Mouse (Mus musculus): ENCODE results near the gene Skil. TPM values are rescaled to one million over a fixed set of nuclear protein-coding genes. Genes with fewer than 3 reads are reported as not detected.
"Not testable (repeated sequence)": the region's sequence is repeated elsewhere in the genome, so short reads cannot be mapped to it uniquely, and the experiment has no call there.

The Skil gene
- total and polyA plus RNA-seq, 2 experiments from 2014 or later, result 22.7 to 51.3 TPM

DNA sequence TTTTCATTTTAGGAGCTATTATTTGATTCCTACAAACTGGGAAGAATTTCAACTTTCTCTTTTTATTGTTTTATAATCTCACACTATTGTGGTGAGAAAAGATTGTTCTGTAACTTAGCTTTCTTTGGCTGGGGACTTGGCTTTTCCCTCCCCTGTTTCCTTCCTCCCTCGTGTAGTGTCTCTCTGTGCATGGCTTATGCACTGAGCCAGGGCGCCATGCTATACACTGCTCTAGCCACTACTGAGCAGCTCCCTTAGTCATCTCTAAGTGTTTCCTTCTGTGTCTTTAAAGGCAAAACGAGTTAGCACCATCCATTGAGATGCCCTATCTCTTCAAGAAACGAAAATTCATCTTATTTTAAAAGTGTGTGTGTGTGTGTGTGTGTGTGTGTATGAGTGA lies 31.4 kb downstream of the Skil start:
- Histone ChIP-seq H3K4me3 (ENCODE audit: low read depth, low read length) (no peak overlapping the region), H3K27ac (ENCODE audit: low read depth, low read length) (no peak overlapping the region), H3K36me3 (ENCODE audit: insufficient read depth) (peaks cover 4% of the 10 kb centered on the region; the same call in 1 of the 2 replicates), H3K9ac (no peak overlapping the region), H3K4me1 (ENCODE audit: insufficient read depth) (no peaks in the 10 kb centered on the region), H3K9me3 (ENCODE audit: low read length) (no peaks in the 10 kb centered on the region), H3K4me2 (ENCODE audit: low read depth) (no peak overlapping the region), H3K27me3 (ENCODE audit: insufficient read depth, low read length) (no peaks in the 10 kb centered on the region)
- ATAC-seq (no peak), DNase-seq (no peak)
- no peak for TF ChIP-seq CTCF (IDR thresholded peaks at IDR 0.05; ENCODE audit: low read depth)
- 67% methylated on average over 4 of the region's 4 CpGs for WGBS

DNA sequence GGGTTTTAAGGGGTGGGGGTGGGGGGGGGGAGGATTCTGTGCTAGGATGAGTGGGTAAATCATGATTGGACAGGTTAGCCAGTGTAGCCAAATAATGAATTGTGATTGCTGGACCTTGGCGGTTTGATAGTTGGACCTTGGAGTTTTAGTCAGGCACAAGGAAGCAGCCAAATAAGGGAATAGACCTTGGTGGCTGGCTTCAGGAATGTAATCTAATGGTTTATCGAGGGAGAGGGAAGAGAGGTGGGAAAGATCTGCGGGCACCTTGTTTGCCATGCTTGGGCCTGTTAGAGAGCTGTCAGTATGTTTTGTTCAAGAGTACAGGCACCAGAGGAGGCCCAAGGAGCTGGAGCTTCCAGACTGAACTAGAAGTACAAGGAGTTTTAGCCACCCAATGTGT lies 32.0 kb downstream of the Skil start:
- H3K4me1 ChIP-seq (ENCODE audit: insufficient read depth), result no peaks in the 10 kb centered on the region
- no peak overlapping the region for H3K4me2 ChIP-seq (ENCODE audit: low read depth)
- 86% methylated on average over 3 of the region's 3 CpGs for WGBS
- no peak overlapping the region for H3K27ac ChIP-seq (ENCODE audit: low read depth, low read length)
- H3K9ac ChIP-seq, result no peak overlapping the region
- TF ChIP-seq CTCF (IDR thresholded peaks at IDR 0.05; ENCODE audit: low read depth), result no peak
- ATAC-seq (no peak), DNase-seq (no peak)
- H3K9me3 ChIP-seq (ENCODE audit: low read length), result no peaks in the 10 kb centered on the region
- H3K27me3 ChIP-seq (ENCODE audit: insufficient read depth, low read length), result no peaks in the 10 kb centered on the region
- H3K36me3 ChIP-seq (ENCODE audit: insufficient read depth), result peaks cover 2% of the 10 kb centered on the region; the same call in 1 of the 2 replicates
- no peak overlapping the region for H3K4me3 ChIP-seq (ENCODE audit: low read depth, low read length)

DNA sequence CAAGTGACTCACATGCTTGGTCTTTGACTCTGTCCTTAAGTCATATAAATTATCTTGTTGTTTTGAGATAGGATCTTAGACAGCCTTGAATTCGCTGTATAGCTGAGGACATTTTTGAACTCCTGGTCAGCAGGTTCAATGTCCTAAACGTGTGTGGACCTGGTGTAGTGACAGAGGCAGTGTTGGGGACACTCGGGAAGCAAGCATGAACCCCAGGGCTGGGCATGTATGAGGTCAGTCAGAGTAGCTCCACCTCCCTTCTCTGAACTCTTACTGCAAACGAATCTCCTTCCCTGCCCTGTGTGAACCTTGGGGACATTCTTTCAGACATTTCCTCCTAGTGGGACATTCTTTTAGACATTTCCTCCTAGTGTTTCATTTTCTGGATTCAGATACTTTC lies 34.9 kb downstream of the Skil start:
- Histone ChIP-seq H3K27ac (ENCODE audit: low read depth, low read length) (no peak overlapping the region), H3K9ac (no peak overlapping the region), H3K9me3 (ENCODE audit: low read length) (no peaks in the 10 kb centered on the region), H3K27me3 (ENCODE audit: insufficient read depth, low read length) (no peaks in the 10 kb centered on the region), H3K4me2 (ENCODE audit: low read depth) (no peak overlapping the region), H3K4me3 (ENCODE audit: low read depth, low read length) (no peak overlapping the region), H3K36me3 (ENCODE audit: insufficient read depth) (no peaks in the 10 kb centered on the region), H3K4me1 (ENCODE audit: insufficient read depth) (no peaks in the 10 kb centered on the region)
- DNase-seq, result no peak
- no peak for TF ChIP-seq CTCF (IDR thresholded peaks at IDR 0.05; ENCODE audit: low read depth)
- 59% methylated on average over 4 of the region's 4 CpGs for WGBS
- ATAC-seq, result no peak

DNA sequence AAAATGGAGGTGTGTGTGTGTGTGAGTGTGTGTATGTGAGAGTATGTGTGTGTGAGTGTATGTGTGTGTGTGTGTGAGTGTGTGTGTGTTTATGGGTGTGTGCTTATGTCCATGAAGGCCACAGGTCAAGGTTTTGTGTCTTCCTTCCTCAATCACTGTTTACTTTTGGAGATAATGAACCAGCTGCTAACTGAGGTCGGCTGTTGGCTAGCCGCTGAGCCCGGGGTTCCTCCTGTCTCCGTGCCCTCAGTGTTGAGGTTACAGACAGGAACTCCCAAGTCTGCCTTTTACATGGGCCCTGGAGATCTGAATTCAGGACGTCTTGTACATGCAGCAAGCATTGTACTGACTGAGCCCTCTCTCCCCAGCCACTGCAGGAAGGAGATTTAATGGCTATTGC lies 38.8 kb downstream of the Skil start:
- ATAC-seq (no peak), DNase-seq (no peak)
- H3K27ac ChIP-seq (ENCODE audit: low read depth, low read length), result no peak overlapping the region
- H3K36me3 ChIP-seq (ENCODE audit: insufficient read depth), result no peaks in the 10 kb centered on the region
- H3K27me3 ChIP-seq (ENCODE audit: insufficient read depth, low read length), result no peaks in the 10 kb centered on the region
- no peak overlapping the region for H3K4me2 ChIP-seq (ENCODE audit: low read depth)
- no peaks in the 10 kb centered on the region for H3K4me1 ChIP-seq (ENCODE audit: insufficient read depth)
- no peak overlapping the region for H3K4me3 ChIP-seq (ENCODE audit: low read depth, low read length)
- TF ChIP-seq CTCF (IDR thresholded peaks at IDR 0.05; ENCODE audit: low read depth), result no peak
- WGBS, result 77% methylated on average over 5 of the region's 5 CpGs
- no peak overlapping the region for H3K9ac ChIP-seq
- H3K9me3 ChIP-seq (ENCODE audit: low read length), result no peaks in the 10 kb centered on the region

DNA sequence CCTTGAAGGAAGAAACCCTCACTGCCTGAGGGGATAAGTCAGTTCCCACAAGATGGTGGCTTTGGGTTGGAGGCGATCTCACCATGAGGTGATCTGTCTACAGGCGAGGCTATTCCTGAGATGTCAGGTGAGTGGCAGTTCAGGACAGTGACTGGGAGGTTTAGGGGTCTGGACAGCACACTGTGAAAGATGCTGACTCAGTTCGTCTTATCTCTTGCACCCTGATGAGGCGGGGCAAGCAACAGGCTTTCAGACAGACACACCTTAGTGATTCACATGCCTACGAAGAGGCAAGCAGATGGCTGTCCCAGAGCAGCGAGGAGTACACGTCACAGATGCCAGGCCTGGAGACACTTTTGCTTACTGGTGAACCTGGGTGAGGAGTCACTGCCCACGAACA lies 39.4 kb downstream of the Skil start:
- Histone ChIP-seq H3K27me3 (ENCODE audit: insufficient read depth, low read length) (no peaks in the 10 kb centered on the region), H3K27ac (ENCODE audit: low read depth, low read length) (no peak overlapping the region), H3K9ac (no peak overlapping the region), H3K9me3 (ENCODE audit: low read length) (no peaks in the 10 kb centered on the region), H3K4me2 (ENCODE audit: low read depth) (no peak overlapping the region), H3K36me3 (ENCODE audit: insufficient read depth) (no peaks in the 10 kb centered on the region), H3K4me1 (ENCODE audit: insufficient read depth) (no peaks in the 10 kb centered on the region), H3K4me3 (ENCODE audit: low read depth, low read length) (no peak overlapping the region)
- DNase-seq, result no peak
- no peak for TF ChIP-seq CTCF (IDR thresholded peaks at IDR 0.05; ENCODE audit: low read depth)
- 86% methylated on average over 8 of the region's 8 CpGs for whole genome bisulfite sequencing
- ATAC-seq, result no peak

DNA sequence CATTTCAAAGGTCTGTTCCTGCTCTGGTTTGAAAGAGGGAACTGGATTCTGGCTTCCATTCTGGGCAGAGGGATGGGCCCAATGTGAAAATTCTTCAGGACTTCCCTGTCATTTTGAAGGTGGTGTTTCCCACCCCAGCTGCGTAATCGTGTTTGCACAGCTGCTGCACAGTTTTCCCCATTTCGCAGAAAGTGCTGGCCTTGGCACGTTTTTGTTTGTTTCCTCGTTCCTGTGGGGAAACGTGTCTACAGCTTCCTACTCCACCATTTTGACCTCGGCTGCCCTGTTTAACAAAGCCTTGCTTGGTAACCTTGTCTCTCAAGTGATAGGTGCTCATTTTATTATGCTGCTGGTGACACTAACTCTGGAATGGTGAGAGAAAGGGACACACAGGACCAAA lies 39.8 kb downstream of the Skil start:
- Histone ChIP-seq H3K9me3 (ENCODE audit: low read length) (no peaks in the 10 kb centered on the region), H3K4me3 (ENCODE audit: low read depth, low read length) (no peak overlapping the region), H3K36me3 (ENCODE audit: insufficient read depth) (no peaks in the 10 kb centered on the region), H3K4me1 (ENCODE audit: insufficient read depth) (no peaks in the 10 kb centered on the region), H3K9ac (no peak overlapping the region), H3K27ac (ENCODE audit: low read depth, low read length) (no peak overlapping the region), H3K27me3 (ENCODE audit: insufficient read depth, low read length) (no peaks in the 10 kb centered on the region), H3K4me2 (ENCODE audit: low read depth) (no peak overlapping the region)
- 82% methylated on average over 7 of the region's 7 CpGs for WGBS
- no peak for TF ChIP-seq CTCF (IDR thresholded peaks at IDR 0.05; ENCODE audit: low read depth)
- ATAC-seq (no peak), DNase-seq (no peak)

DNA sequence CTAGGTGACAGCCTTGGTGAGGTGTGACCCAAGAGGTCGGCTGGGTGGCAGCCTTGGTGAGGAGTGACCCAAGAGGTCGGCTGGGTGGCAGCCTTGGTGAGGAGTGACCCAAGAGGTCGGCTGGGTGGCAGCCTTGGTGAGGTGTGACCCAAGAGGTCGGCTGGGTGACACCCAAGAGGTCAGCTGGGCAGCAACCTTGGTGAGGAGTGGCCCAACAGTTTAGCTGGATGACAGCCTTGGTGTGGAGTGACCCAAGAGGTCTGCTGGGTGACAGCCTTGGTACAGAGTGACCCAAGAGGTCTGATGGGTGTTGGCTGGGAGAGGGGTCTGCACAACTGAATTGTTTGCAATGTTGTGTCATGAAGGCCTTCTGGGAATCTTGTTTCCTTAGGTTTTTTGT lies 41.7 kb downstream of the Skil start:
- not testable (repeated sequence) for ATAC-seq; H3K9me3 ChIP-seq (ENCODE audit: low read length); H3K4me2 ChIP-seq (ENCODE audit: low read depth); H3K36me3 ChIP-seq (ENCODE audit: insufficient read depth); DNase-seq; H3K4me1 ChIP-seq (ENCODE audit: insufficient read depth); H3K27ac ChIP-seq (ENCODE audit: low read depth, low read length); H3K4me3 ChIP-seq (ENCODE audit: low read depth, low read length); H3K9ac ChIP-seq; H3K27me3 ChIP-seq (ENCODE audit: insufficient read depth, low read length)
- WGBS, result 77% methylated on average over 4 of the region's 4 CpGs
